Mouse (Mus musculus) cortical plate, adult 2 months (tissue): Measurements from ENCODE around the gene Cbx1.
A peak's percentile ranks its signal among the peaks of the same experiment; 100 is the strongest.

Source experiments
- CTCF ChIP-seq: fragments of 200-500 bp; IDR thresholded peaks from 2 replicates; pipeline ENCODE4 v1.5.1; 2011; ENCODE audit warnings: mild to moderate bottlenecking, control low read depth, low read length; ENCODE audit not compliant: insufficient read depth; ENCODE audit errors: extremely low read depth
- POLR2A ChIP-seq: fragments of 200-500 bp; IDR thresholded peaks from 2 replicates; pipeline ENCODE4 v1.6.1; 2011; ENCODE audit warnings: mild to moderate bottlenecking, low read length, control low read depth; ENCODE audit not compliant: insufficient read depth; ENCODE audit errors: extremely low read depth

GRCm38 (mm10) chr11:96837298-96837697, 48.4 kb downstream of the Cbx1 start:
- TF ChIP-seq CTCF (peak; percentile 20; the same call in 1 of the 2 replicates), POLR2A (no peak)
